In genomic region chr15:100808062-100808461, GRCm38 (mm10) we compare ENCODE assay signal across 17 mouse cellular contexts. TPM values are rescaled to one million over a fixed set of nuclear protein-coding genes. Genes with fewer than 3 reads are reported as not detected.
DNase-seq lines count a peak whose midpoint lies in the region; ATAC-seq lines count a peak whose summit lies in the region.
"Had no signal": no experiment of that assay in that cellular context is flagged by ENCODE, and none has a peak within 500 bp of the region (broad histone marks: within the 10 kb centered on the region; RNA-seq: fewer than 3 reads in every experiment).

No protein-coding gene starts in this region.

- no peaks in the 10 kb centered on the region for H3K4me1 ChIP-seq in kidney, embryonic 16.5 days (ENCODE audit: insufficient read depth, low read length)
- peaks cover 7% of the 10 kb centered on the region for H3K4me1 ChIP-seq in limb, embryonic 10.5 days
- no peaks in the 10 kb centered on the region for H3K4me1 ChIP-seq in midbrain, embryonic 11.5 days (ENCODE audit: control insufficient read depth, insufficient read depth, low read length)
- H3K4me1 ChIP-seq: lung, embryonic 15.5 days had no signal

- ATAC-seq in kidney, embryonic 16.5 days (ENCODE audit: low FRiP score, low TSS enrichment) = no peak
- ATAC-seq in midbrain, embryonic 11.5 days (ENCODE audit: low FRiP score) = no peak
- no peak for ATAC-seq in megakaryocyte progenitor cell, adult 5-6 weeks (replicated peaks; ENCODE audit: poor library complexity)
- ATAC-seq: forebrain, embryonic 16.5 days; hindbrain, embryonic 16.5 days; intestine, embryonic 16.5 days; midbrain, embryonic 16.5 days had no signal

- no peaks in the 10 kb centered on the region for H3K9me3 ChIP-seq in kidney, embryonic 16.5 days (ENCODE audit: low read length)
- H3K9me3 ChIP-seq in limb, embryonic 10.5 days (replicated peaks) = no peaks in the 10 kb centered on the region
- no peaks in the 10 kb centered on the region for H3K9me3 ChIP-seq in midbrain, embryonic 11.5 days (ENCODE audit: control insufficient read depth, low read length)
- H3K9me3 ChIP-seq: lung, embryonic 15.5 days; neural tube, embryonic 15.5 days had no signal

- H3K27ac ChIP-seq in kidney, embryonic 16.5 days (ENCODE audit: low read length) = no peak overlapping the region
- H3K27ac ChIP-seq in limb, embryonic 10.5 days = peak overlapping the region; percentile 46; the same call in 1 of the 2 replicates
- H3K27ac ChIP-seq in midbrain, embryonic 11.5 days (ENCODE audit: low read depth, low read length) = no peak overlapping the region
- H3K27ac ChIP-seq: lung, embryonic 15.5 days; neural tube, embryonic 15.5 days had no signal

- no peaks in the 10 kb centered on the region for H3K27me3 ChIP-seq in kidney, embryonic 16.5 days (ENCODE audit: insufficient read depth, low read length)
- no peaks in the 10 kb centered on the region for H3K27me3 ChIP-seq in limb, embryonic 10.5 days (ENCODE audit: low read depth, poor library complexity, severe bottlenecking)
- no peaks in the 10 kb centered on the region for H3K27me3 ChIP-seq in midbrain, embryonic 11.5 days (ENCODE audit: control insufficient read depth, insufficient read depth, low read length)
- H3K27me3 ChIP-seq: lung, embryonic 15.5 days; neural tube, embryonic 15.5 days had no signal

- WGBS in kidney, embryonic 16.5 days = 71% methylated on average over 12 of the region's 12 CpGs
- 76% methylated on average over 12 of the region's 12 CpGs for WGBS in limb, embryonic 10.5 days
- WGBS in midbrain, embryonic 11.5 days = 82% methylated on average over 12 of the region's 12 CpGs

- no peak overlapping the region for H3K4me3 ChIP-seq in kidney, embryonic 16.5 days (ENCODE audit: low read length)
- no peak overlapping the region for H3K4me3 ChIP-seq in limb, embryonic 10.5 days
- no peak overlapping the region for H3K4me3 ChIP-seq in midbrain, embryonic 11.5 days (ENCODE audit: low read depth, low read length)
- H3K4me3 ChIP-seq: lung, embryonic 15.5 days; neural tube, embryonic 15.5 days had no signal

- DNase-seq in heart, adult 11 months = peak; percentile 87
- no peak for DNase-seq in heart, adult 9 months (ENCODE audit: low spot score in 2 of 2)
- peak; percentile 15 for DNase-seq in kidney, postnatal 14 days
- DNase-seq in limb, embryonic 10.5 days (ENCODE audit: low spot score) = no peak
- peak; percentile 5 for DNase-seq in lung, postnatal 14 days
- DNase-seq in midbrain, embryonic 11.5 days (ENCODE audit: low spot score, missing footprints) = no peak
- DNase-seq: cerebellum, postnatal 10 days; right cerebral cortex, postnatal 14 days; spleen, adult 18-20 months had no signal

- H3K9ac ChIP-seq in kidney, embryonic 16.5 days (replicated peaks; ENCODE audit: low read length) = no peak overlapping the region
- no peak overlapping the region for H3K9ac ChIP-seq in midbrain, embryonic 11.5 days (ENCODE audit: low read length)
- H3K9ac ChIP-seq: lung, embryonic 15.5 days; neural tube, embryonic 15.5 days had no signal

- H3K4me2 ChIP-seq in kidney, embryonic 16.5 days (replicated peaks; ENCODE audit: low read depth, low read length) = no peak overlapping the region
- no peak overlapping the region for H3K4me2 ChIP-seq in midbrain, embryonic 11.5 days
- H3K4me2 ChIP-seq: lung, embryonic 15.5 days; neural tube, embryonic 15.5 days had no signal

- H3K36me3 ChIP-seq in kidney, embryonic 16.5 days (ENCODE audit: insufficient read depth, low read length) = no peaks in the 10 kb centered on the region
- peaks cover 12% of the 10 kb centered on the region; the same call in 1 of the 2 replicates for H3K36me3 ChIP-seq in limb, embryonic 10.5 days
- no peaks in the 10 kb centered on the region for H3K36me3 ChIP-seq in midbrain, embryonic 11.5 days (ENCODE audit: control insufficient read depth, insufficient read depth, low read length)
- H3K36me3 ChIP-seq: lung, embryonic 15.5 days had no signal

RNA-seq across cellular contexts. Expression of gene Slc4a8, which starts 46.5 kb away (rescaled TPM):
- 8.4 and 8.7 TPM in 2 replicates for polyA plus RNA-seq in kidney, embryonic 16.5 days (2015; fragmentation: Nextera tagmentation; extraction: Ambion mirVana)
- 7.1 and 9.7 TPM in 2 replicates for polyA plus RNA-seq in limb, embryonic 10.5 days (2016; fragmentation: Nextera tagmentation; extraction: Ambion mirVana)
- 7.1 and 9.2 TPM in 2 replicates for polyA plus RNA-seq in midbrain, embryonic 11.5 days (2014; fragmentation: Nextera tagmentation; extraction: Ambion mirVana)
- total RNA-seq in megakaryocyte progenitor cell, adult 5-6 weeks (2015) = 20.3 and 26.1 TPM in 2 replicates
- total RNA-seq in megakaryocyte progenitor cell, adult 5-6 weeks (2017) = 21.3 and 22.2 TPM in 2 replicates

Comparison
In these comparisons a context has a peak if more than half of its experiments do, and no peak if none do; other contexts are left out.
1. DNase-seq: peak in heart, adult 11 months (single experiment), kidney, postnatal 14 days (single experiment) and lung, postnatal 14 days (single experiment); none in heart, adult 9 months (0 of 2), limb, embryonic 10.5 days (single experiment) and midbrain, embryonic 11.5 days (single experiment).